Mouse (Mus musculus) stomach, embryonic 16.5 days (tissue): ENCODE data around the gene Aqp1. TPM values are rescaled to one million over a fixed set of nuclear protein-coding genes. Genes with fewer than 3 reads are reported as not detected.

ENCODE experiments used
- ATAC-seq: fragments of 200-750 bp; cut with Nextera tagmentation; 2 replicates; pipeline ENCODE4 v1.8.0; 2017; ENCODE audit warnings: moderate number of reproducible peaks, moderate TSS enrichment; ENCODE audit not compliant: insufficient read depth, low FRiP score
- H3K27ac ChIP-seq: fragments of 300-500 bp; sonication (generic); 2 replicates; pipeline ENCODE4 v1.5.1; 2014; ENCODE audit warnings: low read length
- H3K27me3 ChIP-seq: fragments of 300-500 bp; sonication (generic); 2 replicates; pipeline ENCODE4 v1.6.1; 2014; ENCODE audit warnings: low read length, control low read depth, mixed read lengths; ENCODE audit not compliant: control insufficient read depth, insufficient read depth
- H3K36me3 ChIP-seq: fragments of 300-500 bp; sonication (generic); 2 replicates; pipeline ENCODE4 v1.6.1; 2014; ENCODE audit warnings: low read length; ENCODE audit not compliant: control insufficient read depth, insufficient read depth
- H3K4me1 ChIP-seq: fragments of 300-500 bp; sonication (generic); 2 replicates; pipeline ENCODE4 v1.6.1; 2014; ENCODE audit warnings: low read length, control low read depth, mixed read lengths; ENCODE audit not compliant: control insufficient read depth, insufficient read depth
- H3K4me2 ChIP-seq: fragments of 300-500 bp; sonication (generic); 2 replicates; pipeline ENCODE4 v1.6.1; 2014; ENCODE audit warnings: low read depth, low read length, mixed read lengths
- H3K4me3 ChIP-seq: fragments of 300-500 bp; sonication (generic); replicated peaks from 2 replicates; pipeline ENCODE4 v1.5.1; 2014; ENCODE audit warnings: mild to moderate bottlenecking, low read length
- H3K9ac ChIP-seq: fragments of 300-500 bp; sonication (generic); 2 replicates; pipeline ENCODE4 v1.6.1; 2014; ENCODE audit warnings: low read length
- H3K9me3 ChIP-seq: fragments of 300-500 bp; sonication (generic); replicated peaks from 2 replicates; pipeline ENCODE4 v1.6.1; 2016; ENCODE audit warnings: low read length, control low read depth; ENCODE audit not compliant: control insufficient read depth
- WGBS: fragments of 180-500 bp; shearing (Covaris S2); extraction: QIAGEN DNeasy Blood & Tissue Kit; methylation state at CpG from one replicate; pipeline ENCODE4 v1.1.7; 2014; 5-methylcytosine and 5-hydroxymethylcytosine counted together
- polyA plus RNA-seq: library from polyadenylated mRNA; unstranded; fragments of >200 nt; fragmentation: Nextera tagmentation; extraction: Ambion mirVana; gene quantifications from 2 replicates; pipeline ENCODE4 v1.2.1, GENCODE M21; 2015

Gene Aqp1
- polyA plus RNA-seq, 1 experiment from 2014 or later, result 24.1 TPM

GRCm38 (mm10) chr6:55351712-55352111, 15.5 kb downstream of the Aqp1 start:
- H3K27ac ChIP-seq, result no peak overlapping the region
- no peak for ATAC-seq
- H3K36me3 ChIP-seq, result no peaks in the 10 kb centered on the region
- H3K4me3 ChIP-seq, result no peak overlapping the region
- H3K27me3 ChIP-seq, result no peaks in the 10 kb centered on the region
- H3K4me2 ChIP-seq, result no peak overlapping the region
- H3K9me3 ChIP-seq, result peaks cover 4% of the 10 kb centered on the region; the same call in 1 of the 2 replicates
- 59% methylated on average over 7 of the region's 7 CpGs for WGBS
- H3K9ac ChIP-seq, result no peak overlapping the region
- H3K4me1 ChIP-seq, result no peaks in the 10 kb centered on the region; the same call in 1 of the 2 replicates

- Histone ChIP-seq H3K9ac (no peak overlapping the region), H3K9me3 (peaks cover 4% of the 10 kb centered on the region; the same call in 1 of the 2 replicates), H3K27ac (no peak overlapping the region), H3K4me2 (no peak overlapping the region), H3K27me3 (no peaks in the 10 kb centered on the region), H3K4me3 (no peak overlapping the region), H3K36me3 (no peaks in the 10 kb centered on the region), H3K4me1 (peaks cover 2% of the 10 kb centered on the region; the same call in 1 of the 2 replicates)
- ATAC-seq, result no peak
- WGBS, result 79% methylated on average over 12 of the region's 12 CpGs
Measured at GRCm38 (mm10) chr6:55353711-55354445, 17.6 kb downstream of the Aqp1 start.

GRCm38 (mm10) chr6:55354456-55355117, 18.4 kb downstream of the Aqp1 start:
- WGBS, result 68% methylated on average over 4 of the region's 4 CpGs
- no peaks in the 10 kb centered on the region for H3K27me3 ChIP-seq
- no peak for ATAC-seq
- peaks cover 4% of the 10 kb centered on the region; the same call in 1 of the 2 replicates for H3K9me3 ChIP-seq
- no peak overlapping the region for H3K4me2 ChIP-seq
- no peak overlapping the region for H3K4me3 ChIP-seq
- no peak overlapping the region for H3K9ac ChIP-seq
- no peaks in the 10 kb centered on the region for H3K36me3 ChIP-seq
- peaks cover 2% of the 10 kb centered on the region; the same call in 1 of the 2 replicates for H3K4me1 ChIP-seq
- H3K27ac ChIP-seq, result no peak overlapping the region

GRCm38 (mm10) chr6:55355575-55355974, 19.3 kb downstream of the Aqp1 start:
- H3K4me1 ChIP-seq, result peaks cover 2% of the 10 kb centered on the region; the same call in 1 of the 2 replicates
- 50% methylated on average over 7 of the region's 7 CpGs for WGBS
- H3K9ac ChIP-seq, result no peak overlapping the region
- no peak overlapping the region for H3K4me2 ChIP-seq
- H3K27me3 ChIP-seq, result no peaks in the 10 kb centered on the region
- no peak overlapping the region for H3K4me3 ChIP-seq
- H3K9me3 ChIP-seq, result no peaks in the 10 kb centered on the region
- ATAC-seq, result no peak
- H3K36me3 ChIP-seq, result no peaks in the 10 kb centered on the region
- H3K27ac ChIP-seq, result no peak overlapping the region

GRCm38 (mm10) chr6:55356017-55356703, 19.9 kb downstream of the Aqp1 start:
- ATAC-seq, result no peak

GRCm38 (mm10) chr6:55356976-55357635, 20.9 kb downstream of the Aqp1 start:
- Histone ChIP-seq H3K4me1 (peaks cover 2% of the 10 kb centered on the region; the same call in 1 of the 2 replicates), H3K27ac (no peak overlapping the region), H3K36me3 (no peaks in the 10 kb centered on the region), H3K4me2 (no peak overlapping the region), H3K27me3 (no peaks in the 10 kb centered on the region), H3K9me3 (no peaks in the 10 kb centered on the region), H3K4me3 (no peak overlapping the region), H3K9ac (no peak overlapping the region)
- WGBS, result 69% methylated on average over 5 of the region's 5 CpGs
- no peak for ATAC-seq

More at GRCm38 (mm10) chr6:55356017-55356703, 19.9 kb downstream of the Aqp1 start:
- H3K4me3 ChIP-seq, result no peak overlapping the region
- no peak overlapping the region for H3K9ac ChIP-seq
- no peak overlapping the region for H3K27ac ChIP-seq
- no peak overlapping the region for H3K4me2 ChIP-seq
- H3K9me3 ChIP-seq, result no peaks in the 10 kb centered on the region
- peaks cover 2% of the 10 kb centered on the region; the same call in 1 of the 2 replicates for H3K4me1 ChIP-seq
- H3K36me3 ChIP-seq, result no peaks in the 10 kb centered on the region
- 28% methylated on average over 5 of the region's 5 CpGs for WGBS
- no peaks in the 10 kb centered on the region for H3K27me3 ChIP-seq

GRCm38 (mm10) chr6:55357636-55358031, 21.4 kb downstream of the Aqp1 start:
- H3K9me3 ChIP-seq, result no peaks in the 10 kb centered on the region
- ATAC-seq, result peak; percentile 51; the same call in 1 of the 2 replicates
- H3K4me2 ChIP-seq, result no peak overlapping the region
- no peak overlapping the region for H3K4me3 ChIP-seq
- WGBS, result 36% methylated on average over 6 of the region's 6 CpGs
- no peaks in the 10 kb centered on the region for H3K36me3 ChIP-seq
- no peak overlapping the region for H3K27ac ChIP-seq
- no peak overlapping the region for H3K9ac ChIP-seq
- peaks cover 2% of the 10 kb centered on the region; the same call in 1 of the 2 replicates for H3K4me1 ChIP-seq
- no peaks in the 10 kb centered on the region for H3K27me3 ChIP-seq

GRCm38 (mm10) chr6:55358731-55359143, 22.5 kb downstream of the Aqp1 start:
- no peak; the same call in 1 of the 2 replicates for ATAC-seq
- 32% methylated on average over 2 of the region's 2 CpGs for WGBS

More at GRCm38 (mm10) chr6:55358731-55359143, 22.5 kb downstream of the Aqp1 start:
- Histone ChIP-seq H3K4me2 (no peak overlapping the region), H3K9ac (no peak overlapping the region), H3K9me3 (no peaks in the 10 kb centered on the region), H3K36me3 (no peaks in the 10 kb centered on the region), H3K4me1 (peaks cover 2% of the 10 kb centered on the region; the same call in 1 of the 2 replicates), H3K4me3 (no peak overlapping the region), H3K27me3 (no peaks in the 10 kb centered on the region), H3K27ac (no peak overlapping the region)
